Mouse (Mus musculus): Measurements from ENCODE around the gene Dnaic2. TPM values are rescaled to one million over a fixed set of nuclear protein-coding genes. Genes with fewer than 3 reads are reported as not detected.

Dnaic2 gene
- polyA plus RNA-seq, 1 experiment from 2014 or later, result 0.32 TPM

GRCm38 (mm10) chr11:114802540-114803267 is 75.5 kb downstream of the Dnaic2 start:
- 58% methylated on average over 15 of the region's 15 CpGs for WGBS
- Histone ChIP-seq H3K9ac (no peak overlapping the region), H3K4me2 (no peak overlapping the region), H3K4me1 (replicated peaks) (peaks cover 7% of the 10 kb centered on the region; the same call in 1 of the 2 replicates), H3K27ac (ENCODE audit: poor library complexity, severe bottlenecking) (no peak overlapping the region), H3K9me3 (replicated peaks) (no peaks in the 10 kb centered on the region), H3K36me3 (no peaks in the 10 kb centered on the region), H3K27me3 (replicated peaks) (peaks cover 4% of the 10 kb centered on the region; the same call in 1 of the 2 replicates), H3K4me3 (no peak overlapping the region)
- ATAC-seq (ENCODE audit: insufficient number of reproducible peaks, low FRiP score), result no peak

GRCm38 (mm10) chr11:114803990-114804389 is 76.8 kb downstream of the Dnaic2 start:
- no peak overlapping the region for H3K9ac ChIP-seq
- H3K27ac ChIP-seq (ENCODE audit: poor library complexity, severe bottlenecking), result no peak overlapping the region
- no peaks in the 10 kb centered on the region for H3K9me3 ChIP-seq (replicated peaks)
- peaks cover 8% of the 10 kb centered on the region; the same call in 1 of the 2 replicates for H3K4me1 ChIP-seq (replicated peaks)
- ATAC-seq (ENCODE audit: insufficient number of reproducible peaks, low FRiP score), result no peak
- no peaks in the 10 kb centered on the region for H3K36me3 ChIP-seq
- 49% methylated on average over 8 of the region's 8 CpGs for WGBS
- H3K27me3 ChIP-seq (replicated peaks), result peaks cover 4% of the 10 kb centered on the region; the same call in 1 of the 2 replicates
- no peak overlapping the region for H3K4me2 ChIP-seq
- H3K4me3 ChIP-seq, result no peak overlapping the region

- WGBS, result 66% methylated on average over 2 of the region's 2 CpGs
- H3K27ac ChIP-seq (ENCODE audit: poor library complexity, severe bottlenecking), result no peak overlapping the region
- H3K4me3 ChIP-seq, result no peak overlapping the region
- no peaks in the 10 kb centered on the region for H3K36me3 ChIP-seq
- no peak for ATAC-seq (ENCODE audit: insufficient number of reproducible peaks, low FRiP score)
- H3K4me2 ChIP-seq, result no peak overlapping the region
- peaks cover 8% of the 10 kb centered on the region for H3K4me1 ChIP-seq (replicated peaks)
- peaks cover 4% of the 10 kb centered on the region; the same call in 1 of the 2 replicates for H3K27me3 ChIP-seq (replicated peaks)
- no peak overlapping the region for H3K9ac ChIP-seq
- H3K9me3 ChIP-seq (replicated peaks), result no peaks in the 10 kb centered on the region
Measured at GRCm38 (mm10) chr11:114807025-114807424, 79.8 kb downstream of the Dnaic2 start.

Other genes starting within 250 kb of the Dnaic2 start
- gene Rpl38, start 58.9 kb upstream of the Dnaic2 start, polyA plus RNA-seq (2016; fragmentation: Nextera tagmentation; extraction: Ambion mirVana), result 785 and 816 TPM in 2 replicates
- gene Ttyh2, start 52.0 kb upstream of the Dnaic2 start, polyA plus RNA-seq (2016; fragmentation: Nextera tagmentation; extraction: Ambion mirVana), result 5.5 and 5.9 TPM in 2 replicates
- gene Kif19a, start 38.0 kb downstream of the Dnaic2 start, polyA plus RNA-seq (2016; fragmentation: Nextera tagmentation; extraction: Ambion mirVana), result 0.32 TPM in 1 of 2 replicates, not detected in the other
- gene Btbd17, start 68.5 kb downstream of the Dnaic2 start, polyA plus RNA-seq (2016; fragmentation: Nextera tagmentation; extraction: Ambion mirVana), result 0.18 TPM in 1 of 2 replicates, not detected in the other
- gene Gpr142, start 71.5 kb downstream of the Dnaic2 start, polyA plus RNA-seq (2016; fragmentation: Nextera tagmentation; extraction: Ambion mirVana), result not detected in 2 replicates
- gene Gprc5c, start 123.7 kb downstream of the Dnaic2 start, polyA plus RNA-seq (2016; fragmentation: Nextera tagmentation; extraction: Ambion mirVana), result 26.6 and 26.7 TPM in 2 replicates
- gene Cd300a, start 162.6 kb downstream of the Dnaic2 start, polyA plus RNA-seq (2016; fragmentation: Nextera tagmentation; extraction: Ambion mirVana), result 0.40 and 0.41 TPM in 2 replicates
- 0.89 and 0.98 TPM in 2 replicates for gene Cd300lb, start 207.0 kb downstream of the Dnaic2 start, polyA plus RNA-seq (2016; fragmentation: Nextera tagmentation; extraction: Ambion mirVana)
- gene Cd300c, start 241.7 kb downstream of the Dnaic2 start, polyA plus RNA-seq (2016; fragmentation: Nextera tagmentation; extraction: Ambion mirVana), result not detected in 2 replicates